Mouse (Mus musculus) liver, embryonic 11.5 days (tissue): ENCODE data around the gene Ncoa5. TPM values are rescaled to one million over a fixed set of nuclear protein-coding genes. Genes with fewer than 3 reads are reported as not detected.

Experiments used
- ATAC-seq: fragments of 200-750 bp; cut with Nextera tagmentation; replicated peaks from 2 replicates; pipeline ENCODE4 v1.8.0; 2017; ENCODE audit warnings: moderate number of reproducible peaks, mild to moderate bottlenecking, moderate TSS enrichment, moderate library complexity; ENCODE audit not compliant: low FRiP score
- DNase-seq: peaks from one replicate; pipeline ENCODE4 v3.0.0-alpha.2; 2017; ENCODE audit warnings: low spot score
- H3K27ac ChIP-seq: fragments of 300-500 bp; sonication (generic); 2 replicates; pipeline ENCODE4 v1.5.1; 2014; ENCODE audit warnings: mild to moderate bottlenecking, low read depth, low read length, control low read depth
- H3K27me3 ChIP-seq: fragments of 300-500 bp; sonication (generic); replicated peaks from 2 replicates; pipeline ENCODE4 v1.6.1; 2014; ENCODE audit warnings: low read length, mixed read lengths; ENCODE audit not compliant: control insufficient read depth, insufficient read depth
- H3K36me3 ChIP-seq: fragments of 300-500 bp; sonication (generic); 2 replicates; pipeline ENCODE4 v1.6.1; 2014; ENCODE audit warnings: mild to moderate bottlenecking, low read length, moderate library complexity, mixed read lengths; ENCODE audit not compliant: control insufficient read depth, insufficient read depth
- H3K4me1 ChIP-seq: fragments of 300-500 bp; sonication (generic); replicated peaks from 2 replicates; pipeline ENCODE4 v1.6.1; 2014; ENCODE audit warnings: low read length, mixed read lengths; ENCODE audit not compliant: control insufficient read depth, insufficient read depth
- H3K4me2 ChIP-seq: fragments of 300-500 bp; sonication (generic); 2 replicates; pipeline ENCODE4 v1.6.1; 2014; ENCODE audit warnings: mild to moderate bottlenecking, control low read depth, moderate library complexity
- H3K4me3 ChIP-seq: fragments of 300-500 bp; sonication (generic); 2 replicates; pipeline ENCODE4 v1.5.1; 2014; ENCODE audit warnings: low read depth, low read length, control low read depth
- H3K9ac ChIP-seq: fragments of 300-500 bp; sonication (generic); 2 replicates; pipeline ENCODE4 v1.6.1; 2014; ENCODE audit warnings: low read depth, low read length, control low read depth
- H3K9me3 ChIP-seq: fragments of 300-500 bp; sonication (generic); 2 replicates; pipeline ENCODE4 v1.6.1; 2016; ENCODE audit warnings: low read length, inconsistent platforms, mixed read lengths; ENCODE audit not compliant: control insufficient read depth
- WGBS: fragments of 180-500 bp; shearing (Covaris S2); extraction: QIAGEN DNeasy Blood & Tissue Kit; methylation state at CpG from one replicate; pipeline ENCODE4 v1.1.7; 2014; 5-methylcytosine and 5-hydroxymethylcytosine counted together
- polyA plus RNA-seq: library from polyadenylated mRNA; unstranded; fragments of >200 nt; fragmentation: Nextera tagmentation; extraction: Ambion mirVana; gene quantifications from 2 replicates; pipeline ENCODE4 v1.2.1, GENCODE M21; 2014

Ncoa5 gene
- polyA plus RNA-seq, 1 experiment from 2014 or later, result 45.9 TPM

DNA sequence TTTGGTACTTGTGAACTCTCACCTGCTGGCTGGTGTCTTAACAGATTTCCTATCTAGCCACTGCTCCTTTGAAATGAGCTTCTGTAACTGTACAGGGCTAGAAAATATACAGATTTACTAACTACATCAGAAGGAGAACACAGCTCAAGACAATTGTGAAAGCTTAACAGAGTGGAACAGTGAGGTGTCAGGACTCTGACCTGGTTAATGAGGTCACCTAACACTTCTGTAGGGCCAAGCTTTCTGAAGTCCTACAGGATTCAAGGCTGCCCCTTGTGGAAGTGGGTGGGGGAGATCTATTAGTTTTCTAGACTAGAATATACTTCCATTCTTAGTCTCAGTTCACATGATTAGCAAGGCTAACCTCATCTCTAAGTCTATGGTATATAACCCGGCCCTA, 26.7 kb downstream of the Ncoa5 start:
- no peak for DNase-seq
- Histone ChIP-seq H3K27me3 (no peaks in the 10 kb centered on the region), H3K4me2 (no peak overlapping the region), H3K36me3 (peaks cover 63% of the 10 kb centered on the region), H3K4me1 (no peaks in the 10 kb centered on the region), H3K4me3 (no peak overlapping the region), H3K27ac (no peak overlapping the region), H3K9me3 (no peaks in the 10 kb centered on the region), H3K9ac (no peak overlapping the region)
- 95% methylated on average over 1 of the region's 1 CpGs for WGBS
- ATAC-seq, result no peak

DNA sequence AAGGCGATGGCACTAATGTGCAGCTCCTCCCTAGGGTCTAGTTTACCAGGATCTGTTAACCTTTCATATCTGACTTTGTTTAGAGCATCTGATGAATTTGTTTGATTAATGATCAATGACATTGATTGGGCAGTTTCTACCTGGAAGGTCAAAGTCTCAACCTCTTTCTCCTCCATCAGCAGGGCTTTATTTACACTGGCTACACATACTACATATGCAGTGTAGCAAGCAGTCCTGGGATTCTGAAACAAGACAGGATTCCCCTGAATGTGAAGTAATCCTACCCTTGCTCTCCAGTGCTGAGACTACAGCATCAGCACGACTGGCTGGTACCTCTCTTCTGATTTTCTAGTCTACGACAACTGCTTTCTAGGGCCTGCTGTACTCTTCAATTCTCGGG, 27.9 kb downstream of the Ncoa5 start:
- Histone ChIP-seq H3K9me3 (no peaks in the 10 kb centered on the region), H3K9ac (no peak overlapping the region), H3K27me3 (no peaks in the 10 kb centered on the region), H3K4me1 (no peaks in the 10 kb centered on the region), H3K4me2 (no peak overlapping the region), H3K4me3 (no peak overlapping the region), H3K27ac (no peak overlapping the region), H3K36me3 (peaks cover 67% of the 10 kb centered on the region)
- DNase-seq (no peak), ATAC-seq (no peak)
- 83% methylated on average over 4 of the region's 4 CpGs for WGBS

DNA sequence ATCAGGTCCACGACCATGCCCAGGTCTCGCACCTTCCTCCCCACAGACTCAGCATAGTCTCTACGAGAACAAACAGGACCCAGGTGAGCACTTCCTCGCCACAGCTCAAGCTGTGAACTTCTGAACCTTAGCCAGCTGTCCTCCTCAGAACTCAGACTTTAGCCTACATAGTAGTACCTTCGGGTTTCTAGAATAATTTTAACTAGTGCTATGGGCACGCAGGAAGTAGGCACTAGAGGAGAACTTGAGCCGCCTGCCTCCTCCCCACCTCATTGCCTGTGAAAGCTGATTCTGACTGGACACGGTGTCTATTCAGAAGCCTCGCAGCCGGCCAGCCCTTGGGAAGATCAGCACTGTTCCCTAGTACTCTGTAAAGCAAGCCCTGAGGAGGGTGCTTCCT, 30.4 kb downstream of the Ncoa5 start:
- WGBS, result 88% methylated on average over 10 of the region's 10 CpGs
- no peak overlapping the region for H3K9ac ChIP-seq
- H3K27ac ChIP-seq, result no peak overlapping the region
- H3K36me3 ChIP-seq, result peaks cover 61% of the 10 kb centered on the region
- no peak for DNase-seq
- no peaks in the 10 kb centered on the region for H3K4me1 ChIP-seq
- peaks cover 6% of the 10 kb centered on the region; the same call in 1 of the 2 replicates for H3K27me3 ChIP-seq
- H3K4me3 ChIP-seq, result no peak overlapping the region
- no peak overlapping the region for H3K4me2 ChIP-seq
- H3K9me3 ChIP-seq, result no peaks in the 10 kb centered on the region
- ATAC-seq, result no peak

DNA sequence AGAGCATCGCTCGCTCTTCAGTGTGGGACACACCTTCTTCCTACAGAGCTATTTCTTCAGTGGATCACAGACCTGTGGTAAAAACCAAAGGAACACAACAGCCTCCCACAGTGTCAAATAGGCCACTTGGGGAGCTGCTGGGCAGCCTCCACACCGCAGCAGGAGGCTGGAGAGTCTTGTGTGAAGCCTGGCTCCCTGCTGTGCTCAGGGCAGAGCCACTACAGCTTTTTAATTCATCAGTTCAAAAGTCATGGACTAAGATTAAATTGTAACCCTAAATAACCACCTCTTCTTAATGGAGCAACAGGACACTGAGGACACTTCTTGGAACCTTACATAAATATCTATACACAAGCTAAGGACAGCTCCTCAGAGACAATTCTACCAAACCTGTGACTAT, 31.6 kb downstream of the Ncoa5 start:
- Histone ChIP-seq H3K27me3 (peaks cover 16% of the 10 kb centered on the region), H3K36me3 (peaks cover 50% of the 10 kb centered on the region), H3K9ac (no peak overlapping the region), H3K4me1 (no peaks in the 10 kb centered on the region), H3K4me2 (no peak overlapping the region), H3K4me3 (no peak overlapping the region), H3K27ac (no peak overlapping the region), H3K9me3 (no peaks in the 10 kb centered on the region)
- ATAC-seq, result no peak
- no peak for DNase-seq
- WGBS, result 91% methylated on average over 3 of the region's 3 CpGs

DNA sequence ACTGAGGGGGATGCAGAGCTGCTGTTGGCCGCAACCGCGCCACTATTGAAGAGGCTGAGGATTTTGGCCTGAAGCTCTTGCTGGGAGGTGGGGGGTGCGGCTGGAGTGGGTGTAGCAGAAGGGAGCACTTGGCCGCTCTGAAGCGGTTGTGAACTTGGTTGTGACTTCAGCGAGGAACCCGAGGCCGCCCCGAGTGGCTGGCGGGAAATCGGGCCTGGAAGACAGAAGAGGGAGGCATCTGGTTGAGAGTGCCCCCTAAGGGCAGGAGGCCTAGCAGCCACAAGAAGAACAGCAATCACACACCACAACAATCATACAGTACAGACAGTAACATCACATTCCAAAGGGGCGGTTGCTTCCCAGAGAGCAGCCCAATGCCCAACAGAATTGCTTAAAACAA, 32.7 kb downstream of the Ncoa5 start:
- Histone ChIP-seq H3K4me2 (no peak overlapping the region), H3K9ac (no peak overlapping the region), H3K27ac (no peak overlapping the region), H3K9me3 (no peaks in the 10 kb centered on the region), H3K4me3 (no peak overlapping the region), H3K4me1 (0 out of 2 replicates have a peak, but pooled peaks cover 2% of the 10 kb centered on the region), H3K36me3 (peaks cover 42% of the 10 kb centered on the region), H3K27me3 (peaks cover 28% of the 10 kb centered on the region)
- 89% methylated on average over 13 of the region's 13 CpGs for WGBS
- ATAC-seq (no peak), DNase-seq (no peak)

- Histone ChIP-seq H3K4me1 (0 out of 2 replicates have a peak, but pooled peaks cover 2% of the 10 kb centered on the region), H3K4me2 (peak overlapping the region; percentile 55), H3K9me3 (no peaks in the 10 kb centered on the region), H3K27ac (no peak overlapping the region), H3K27me3 (peaks cover 50% of the 10 kb centered on the region), H3K4me3 (peak overlapping the region; percentile 29), H3K36me3 (peaks cover 23% of the 10 kb centered on the region), H3K9ac (no peak overlapping the region)
- 4% methylated on average over 51 of the region's 52 CpGs for WGBS
- DNase-seq, result no peak
- ATAC-seq, result no peak
These were observed 36.8 kb downstream of the Ncoa5 start for GRCm38 (mm10) chr2:164997721-164998428.

- no peak for DNase-seq
These were observed 37.6 kb downstream of the Ncoa5 start for GRCm38 (mm10) chr2:164996848-164997720.

GRCm38 (mm10) chr2:164995976-164996375, 38.7 kb downstream of the Ncoa5 start:
- ATAC-seq, result no peak
- no peak overlapping the region for H3K27ac ChIP-seq
- WGBS, result 72% methylated on average over 11 of the region's 11 CpGs
- peaks cover 8% of the 10 kb centered on the region; the same call in 1 of the 2 replicates for H3K36me3 ChIP-seq
- H3K9me3 ChIP-seq, result no peaks in the 10 kb centered on the region
- no peak overlapping the region for H3K4me3 ChIP-seq
- H3K4me2 ChIP-seq, result no peak overlapping the region
- no peak overlapping the region for H3K9ac ChIP-seq
- DNase-seq, result no peak
- H3K27me3 ChIP-seq, result peaks cover 50% of the 10 kb centered on the region
- H3K4me1 ChIP-seq, result 0 out of 2 replicates have a peak, but pooled peaks cover 2% of the 10 kb centered on the region

More at GRCm38 (mm10) chr2:164996848-164997720, 37.6 kb downstream of the Ncoa5 start:
- H3K9me3 ChIP-seq, result no peaks in the 10 kb centered on the region
- H3K36me3 ChIP-seq, result peaks cover 17% of the 10 kb centered on the region
- no peak overlapping the region for H3K27ac ChIP-seq
- no peak for ATAC-seq
- H3K27me3 ChIP-seq, result peaks cover 50% of the 10 kb centered on the region
- H3K4me2 ChIP-seq, result peak overlapping the region; percentile 55
- no peak overlapping the region for H3K9ac ChIP-seq
- WGBS, result 12% methylated on average over 49 of the region's 49 CpGs
- H3K4me1 ChIP-seq, result 0 out of 2 replicates have a peak, but pooled peaks cover 2% of the 10 kb centered on the region
- H3K4me3 ChIP-seq, result peak overlapping the region; percentile 29
